Mouse (Mus musculus): ENCODE measurements around the gene Cacng4.

DNA sequence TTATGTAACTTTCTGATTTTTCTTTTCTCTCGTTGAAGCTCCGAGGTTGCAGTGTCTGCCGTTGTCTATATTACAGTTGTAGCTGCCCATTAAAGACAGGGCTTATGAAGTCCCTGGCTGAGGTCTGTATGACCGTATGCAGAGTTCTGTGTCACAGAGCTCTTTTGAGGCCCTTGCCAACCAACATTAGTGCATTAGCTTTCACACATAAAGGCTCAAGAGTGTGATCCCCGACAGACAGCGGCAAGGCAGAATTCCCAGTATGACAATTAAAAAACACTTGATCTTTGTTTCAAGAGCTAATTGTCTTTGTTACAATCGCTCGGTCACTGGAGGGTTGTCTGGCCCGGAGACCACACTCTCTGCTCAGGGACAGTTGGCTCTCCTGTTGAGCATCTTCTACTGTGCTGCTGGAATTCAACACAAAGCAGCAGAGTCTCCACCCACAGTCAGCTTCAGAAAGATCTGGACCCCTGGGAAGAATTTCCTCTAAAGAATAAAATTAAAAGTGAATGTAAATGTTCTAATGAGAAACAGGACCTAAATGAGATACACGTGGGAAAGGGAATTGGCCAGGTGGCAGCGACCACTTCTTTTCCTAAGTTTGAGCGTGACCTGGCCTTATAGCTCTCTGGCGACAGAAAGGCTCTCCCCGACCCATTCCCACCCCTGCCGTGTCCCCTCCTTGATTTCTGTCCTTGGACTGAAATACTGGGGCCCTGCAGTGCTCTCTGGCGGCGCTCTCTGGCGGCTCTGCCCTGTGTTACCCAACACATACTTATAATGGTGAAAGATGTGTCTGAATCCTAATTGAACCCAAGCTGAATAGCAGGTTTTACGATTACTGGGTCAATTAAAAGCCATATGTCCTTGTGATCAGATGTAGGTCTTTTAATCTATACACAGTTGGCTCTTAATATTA is 110.6 kb downstream of the Cacng4 start:
- no peak for TF ChIP-seq POLR2A (IDR thresholded peaks at IDR 0.05; ENCODE audit: insufficient read length, low read depth)
- no peak for TF ChIP-seq E2F4 (IDR thresholded peaks at IDR 0.05; ENCODE audit: insufficient read depth)
- TF ChIP-seq TCF12 (IDR thresholded peaks at IDR 0.05; ENCODE audit: insufficient read depth, poor library complexity, severe bottlenecking), result no peak

Measured in myocyte (in vitro differentiated cells).